ENCODE assay signal across 11 mouse cellular contexts in the genomic region with DNA sequence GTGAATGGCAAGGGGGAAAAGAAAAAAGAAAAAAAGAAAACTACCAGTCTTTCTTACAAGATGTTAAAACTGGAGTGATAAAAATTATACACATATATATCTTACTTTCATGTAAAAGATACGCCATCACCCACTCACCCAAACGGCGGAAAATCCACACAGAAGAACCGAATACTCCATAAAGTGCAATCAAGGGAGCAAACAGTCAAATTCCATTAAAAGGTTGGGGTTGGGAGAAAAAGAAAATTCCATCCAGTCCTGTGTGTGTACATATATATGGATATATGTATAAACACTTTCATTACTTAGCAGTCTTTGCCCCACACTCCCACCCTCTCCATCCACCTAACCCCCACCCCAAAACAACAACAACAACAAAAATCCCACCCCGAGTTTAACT. TPM values are rescaled to one million over a fixed set of nuclear protein-coding genes. Genes with fewer than 3 reads are reported as not detected.
DNase-seq lines count a peak whose midpoint lies in the region; ATAC-seq and TF ChIP-seq lines count a peak whose summit lies in the region.
"Had no signal": no experiment of that assay in that cellular context is flagged by ENCODE, and none has a peak within 500 bp of the region (broad histone marks: within the 10 kb centered on the region; RNA-seq: fewer than 3 reads in every experiment).

No protein-coding gene starts in this region.

- no peak for TF ChIP-seq CTCF in heart, postnatal 0 days (IDR thresholded peaks at IDR 0.05; ENCODE audit: low read depth)

- peak overlapping the region; percentile 95 for H3K4me3 ChIP-seq in heart, postnatal 0 days (ENCODE audit: low read depth, low read length)
- peak overlapping the region; percentile 70 for H3K4me3 ChIP-seq in embryonic facial prominence, embryonic 15.5 days (replicated peaks)
- H3K4me3 ChIP-seq in intestine, embryonic 14.5 days (ENCODE audit: low read depth, low read length) = peak overlapping the region; percentile 77
- H3K4me3 ChIP-seq in midbrain, embryonic 13.5 days (replicated peaks) = peak overlapping the region; percentile 78

- H3K4me2 ChIP-seq in heart, postnatal 0 days (ENCODE audit: low read depth, low read length) = peak overlapping the region; percentile 70
- H3K4me2 ChIP-seq in embryonic facial prominence, embryonic 15.5 days (replicated peaks) = no peak overlapping the region; the same call in 1 of the 2 replicates
- peak overlapping the region; percentile 63 for H3K4me2 ChIP-seq in intestine, embryonic 14.5 days (ENCODE audit: low read length)
- peak overlapping the region; percentile 79 for H3K4me2 ChIP-seq in midbrain, embryonic 13.5 days (replicated peaks)

- peak overlapping the region; percentile 96; the same call in 1 of the 2 replicates for H3K9ac ChIP-seq in heart, postnatal 0 days (replicated peaks; ENCODE audit: low read depth, low read length)
- no peak overlapping the region for H3K9ac ChIP-seq in embryonic facial prominence, embryonic 15.5 days
- H3K9ac ChIP-seq in intestine, embryonic 14.5 days (ENCODE audit: low read length) = no peak overlapping the region
- H3K9ac ChIP-seq in midbrain, embryonic 13.5 days (replicated peaks) = peak overlapping the region; percentile 61

- DNase-seq in heart, postnatal 0 days (ENCODE audit: low spot score) = peak; percentile 5
- no peak for DNase-seq in heart, adult 11 months
- DNase-seq in intestine, embryonic 14.5 days (ENCODE audit: low spot score) = no peak
- no peak for DNase-seq in cerebellum, postnatal 14 days

- no peak for ATAC-seq in heart, postnatal 0 days (ENCODE audit: insufficient read depth, low read depth)
- ATAC-seq in embryonic facial prominence, embryonic 15.5 days (ENCODE audit: insufficient number of reproducible peaks, low FRiP score, low TSS enrichment, low read depth) = no peak
- ATAC-seq in intestine, embryonic 14.5 days (replicated peaks; ENCODE audit: low FRiP score, low TSS enrichment, low read depth) = no peak
- no peak for ATAC-seq in midbrain, embryonic 13.5 days
- ATAC-seq in inflammation-experienced regulatory T-cells, adult 6 months = no peak
- no peak for ATAC-seq in megakaryocyte progenitor cell, adult 5-6 weeks (replicated peaks; ENCODE audit: poor library complexity)

- 44% methylated on average over 5 of the region's 5 CpGs for WGBS in heart, postnatal 0 days
- 27% methylated on average over 5 of the region's 5 CpGs for WGBS in embryonic facial prominence, embryonic 15.5 days
- 32% methylated on average over 5 of the region's 5 CpGs for WGBS in intestine, embryonic 14.5 days
- 24% methylated on average over 5 of the region's 5 CpGs for WGBS in midbrain, embryonic 13.5 days

- H3K4me1 ChIP-seq in heart, postnatal 0 days (ENCODE audit: control insufficient read depth, insufficient read depth) = 0 out of 2 replicates have a peak, but pooled peaks cover 5% of the 10 kb centered on the region
- H3K4me1 ChIP-seq in embryonic facial prominence, embryonic 15.5 days = no peaks in the 10 kb centered on the region; the same call in 1 of the 2 replicates
- 0 out of 2 replicates have a peak, but pooled peaks cover 3% of the 10 kb centered on the region for H3K4me1 ChIP-seq in intestine, embryonic 14.5 days (replicated peaks; ENCODE audit: control insufficient read depth, insufficient read depth, low read length)
- peaks cover 33% of the 10 kb centered on the region for H3K4me1 ChIP-seq in midbrain, embryonic 13.5 days (replicated peaks)

- H3K9me3 ChIP-seq in heart, postnatal 0 days (replicated peaks; ENCODE audit: control insufficient read depth, low read length) = no peaks in the 10 kb centered on the region
- H3K9me3 ChIP-seq in embryonic facial prominence, embryonic 15.5 days (replicated peaks) = no peaks in the 10 kb centered on the region
- H3K9me3 ChIP-seq in intestine, embryonic 14.5 days (ENCODE audit: control insufficient read depth, low read length) = no peaks in the 10 kb centered on the region
- H3K9me3 ChIP-seq in midbrain, embryonic 13.5 days = no peaks in the 10 kb centered on the region

- H3K36me3 ChIP-seq in heart, postnatal 0 days (replicated peaks; ENCODE audit: control insufficient read depth, insufficient read depth, low read length) = no peaks in the 10 kb centered on the region
- H3K36me3 ChIP-seq in embryonic facial prominence, embryonic 15.5 days = no peaks in the 10 kb centered on the region
- no peaks in the 10 kb centered on the region for H3K36me3 ChIP-seq in intestine, embryonic 14.5 days (ENCODE audit: control insufficient read depth, insufficient read depth, low read length)
- no peaks in the 10 kb centered on the region for H3K36me3 ChIP-seq in midbrain, embryonic 13.5 days

- H3K27me3 ChIP-seq in heart, postnatal 0 days (ENCODE audit: control insufficient read depth, insufficient read depth, low read length) = no peaks in the 10 kb centered on the region
- no peaks in the 10 kb centered on the region for H3K27me3 ChIP-seq in embryonic facial prominence, embryonic 15.5 days
- H3K27me3 ChIP-seq in intestine, embryonic 14.5 days (replicated peaks; ENCODE audit: control insufficient read depth, insufficient read depth, low read length) = no peaks in the 10 kb centered on the region
- 0 out of 2 replicates have a peak, but pooled peaks cover 2% of the 10 kb centered on the region for H3K27me3 ChIP-seq in midbrain, embryonic 13.5 days
- H3K27me3 ChIP-seq: CH12.LX had no signal

- TF ChIP-seq EP300 in heart, postnatal 0 days (IDR thresholded peaks at IDR 0.05; ENCODE audit: low read depth) = no peak

- no peak overlapping the region for H3K27ac ChIP-seq in heart, postnatal 0 days (ENCODE audit: low read depth)
- no peak overlapping the region for H3K27ac ChIP-seq in embryonic facial prominence, embryonic 15.5 days (replicated peaks)
- H3K27ac ChIP-seq in intestine, embryonic 14.5 days (ENCODE audit: low read depth) = no peak overlapping the region
- peak overlapping the region; percentile 64 for H3K27ac ChIP-seq in midbrain, embryonic 13.5 days
- H3K27ac ChIP-seq: macrophage had no signal

RNA-seq across cellular contexts. Expression of gene Fign, which starts 1.7 kb away (rescaled TPM):
- total RNA-seq in heart, postnatal 0 days (2014; rRNA removed; ENCODE audit: low replicate concordance) = 5.2 and 12.8 TPM in 2 replicates
- polyA plus RNA-seq in heart, postnatal 0 days (2015; fragmentation: Nextera tagmentation; extraction: Ambion mirVana) = 5.4 and 6.4 TPM in 2 replicates
- polyA plus RNA-seq in embryonic facial prominence, embryonic 15.5 days (2015; fragmentation: Nextera tagmentation; extraction: Ambion mirVana) = 4.3 and 5.3 TPM in 2 replicates
- 3.8 and 5.4 TPM in 2 replicates for polyA plus RNA-seq in intestine, embryonic 14.5 days (2014; fragmentation: Nextera tagmentation; extraction: Ambion mirVana)
- polyA plus RNA-seq in midbrain, embryonic 13.5 days (2015; fragmentation: Nextera tagmentation; extraction: Ambion mirVana) = 22.0 and 25.2 TPM in 2 replicates
- under 1 TPM in 1 of 3 experiments, not detected in 2; 0.09 TPM for polyA plus RNA-seq in inflammation-experienced regulatory T-cells, adult 6 months (2017; shearing (Covaris generic))
- total RNA-seq in megakaryocyte progenitor cell, adult 5-6 weeks (2015) = not detected in 2 replicates
- not detected in 2 replicates for total RNA-seq in megakaryocyte progenitor cell, adult 5-6 weeks (2017)
- total RNA-seq: CH12.LX; common myeloid progenitor, adult 5-6 weeks had no signal
- polyA plus RNA-seq: macrophage had no signal

Comparison
In these comparisons a context has a peak if more than half of its experiments do, and no peak if none do; other contexts are left out.
1. H3K9ac ChIP-seq: peak in heart, postnatal 0 days (single experiment) and midbrain, embryonic 13.5 days (single experiment); none in embryonic facial prominence, embryonic 15.5 days (single experiment) and intestine, embryonic 14.5 days (single experiment).
2. Peak in every context shown above with its lines, with median percentiles within 50 percentile points of each other: H3K4me3 ChIP-seq.